Mouse (Mus musculus) adrenal gland, postnatal 10 days (tissue): ENCODE measurements around the gene Qdpr. TPM values are rescaled to one million over a fixed set of nuclear protein-coding genes. Genes with fewer than 3 reads are reported as not detected.

Experiments
- DNase-seq: peaks from one replicate; pipeline ENCODE4 v3.0.0; 2021; ENCODE audit warnings: mixed read lengths
- total RNA-seq, 2 experiments: library from RNA; stranded (reverse); gene quantifications; 2 replicates each; pipeline ENCODE4 v1.2.3; 2021

Gene Qdpr
- total RNA-seq, 2 experiments from 2014 or later, result 156 to 161 TPM

- no peak for DNase-seq
These were observed 65.8 kb downstream of the Qdpr start for GRCm38 (mm10) chr5:45384034-45384812.

Other genes with a start within 250 kb of the Qdpr start
- not detected for gene Clrn2, start 3.5 kb upstream of the Qdpr start, total RNA-seq
- gene Lap3, start 43.1 kb upstream of the Qdpr start, total RNA-seq, result 100 to 1,000 TPM; 104 to 117 TPM
- 10 to 100 TPM; 75.1 to 78.8 TPM for gene Med28, start 70.0 kb upstream of the Qdpr start, total RNA-seq
- 1 to 10 TPM in 1 of 2 experiments, under 1 TPM in 1; 0.93 to 1.2 TPM for gene Fam184b, start 189.4 kb upstream of the Qdpr start, total RNA-seq
- 10 to 100 TPM in 1 of 2 experiments, 1 to 10 TPM in 1; 8.7 to 13.1 TPM for gene Ncapg, start 219.7 kb upstream of the Qdpr start, total RNA-seq